Mouse (Mus musculus): Measurements from ENCODE around the gene Sprr2i. TPM values are rescaled to one million over a fixed set of nuclear protein-coding genes. Genes with fewer than 3 reads are reported as not detected.

Sprr2i gene
- polyA plus RNA-seq (2012; rRNA removed), result not detected in 2 replicates
- polyA plus RNA-seq (2014; fragmentation: Nextera tagmentation; extraction: Ambion mirVana), result not detected in 2 replicates

GRCm38 (mm10) chr3:92407691-92408090 is at the start of gene Sprr2i:
Sprr2i (plus strand) TSS chr3:92407991.
- Histone ChIP-seq H3K4me1 (ENCODE audit: control insufficient read depth, insufficient read depth, low read length) (no peaks in the 10 kb centered on the region), H3K9me3 (ENCODE audit: control insufficient read depth, low read length) (no peaks in the 10 kb centered on the region), H3K4me2 (replicated peaks; ENCODE audit: low read depth, low read length, severe bottlenecking) (no peak within 1 kb of the TSS), H3K9ac (ENCODE audit: low read depth, low read length, severe bottlenecking) (no peak within 1 kb of the TSS), H3K27ac (replicated peaks; ENCODE audit: low read depth, low read length) (no peak within 1 kb of the TSS), H3K4me3 (replicated peaks; ENCODE audit: low read length) (no peak within 1 kb of the TSS), H3K27me3 (ENCODE audit: control insufficient read depth, insufficient read depth, low read length) (no peaks in the 10 kb centered on the region), H3K36me3 (ENCODE audit: control insufficient read depth, insufficient read depth, low read length) (no peaks in the 10 kb centered on the region)
- DNase-seq (ENCODE audit: low spot score) (no peak), ATAC-seq (ENCODE audit: low FRiP score, low read depth) (no peak)
- no peak for TF ChIP-seq POLR2A (IDR thresholded peaks at IDR 0.05; ENCODE audit: borderline replicate concordance, extremely low read depth, insufficient read depth, insufficient read length)
- WGBS, result 88% methylated on average over 2 of the region's 2 CpGs

- Histone ChIP-seq H3K9me3 (ENCODE audit: control insufficient read depth, low read length) (no peaks in the 10 kb centered on the region), H3K27me3 (ENCODE audit: control insufficient read depth, insufficient read depth, low read length) (no peaks in the 10 kb centered on the region), H3K4me1 (ENCODE audit: control insufficient read depth, insufficient read depth, low read length) (no peaks in the 10 kb centered on the region), H3K36me3 (ENCODE audit: control insufficient read depth, insufficient read depth, low read length) (no peaks in the 10 kb centered on the region), H3K4me2 (replicated peaks; ENCODE audit: low read depth, low read length, severe bottlenecking) (no peak overlapping the region), H3K4me3 (replicated peaks; ENCODE audit: low read length) (no peak overlapping the region), H3K9ac (ENCODE audit: low read depth, low read length, severe bottlenecking) (no peak overlapping the region), H3K27ac (replicated peaks; ENCODE audit: low read depth, low read length) (no peak overlapping the region)
- TF ChIP-seq POLR2A (IDR thresholded peaks at IDR 0.05; ENCODE audit: borderline replicate concordance, extremely low read depth, insufficient read depth, insufficient read length), result no peak
- DNase-seq (ENCODE audit: low spot score), result no peak
- ATAC-seq (ENCODE audit: low FRiP score, low read depth), result no peak
Measured at GRCm38 (mm10) chr3:92361619-92362018, 46.2 kb upstream of the Sprr2i start.

GRCm38 (mm10) chr3:92364887-92365286 is 42.9 kb upstream of the Sprr2i start, which contains the start of gene Sprr2f:
Sprr2f (plus strand) TSS chr3:92365187.
- WGBS, result 68% methylated on average over 3 of the region's 3 CpGs
- H3K36me3 ChIP-seq (ENCODE audit: control insufficient read depth, insufficient read depth, low read length), result no peaks in the 10 kb centered on the region
- no peaks in the 10 kb centered on the region for H3K27me3 ChIP-seq (ENCODE audit: control insufficient read depth, insufficient read depth, low read length)
- no peak within 1 kb of the TSS for H3K9ac ChIP-seq (ENCODE audit: low read depth, low read length, severe bottlenecking)
- no peak within 1 kb of the TSS for H3K4me2 ChIP-seq (replicated peaks; ENCODE audit: low read depth, low read length, severe bottlenecking)
- ATAC-seq (ENCODE audit: low FRiP score, low read depth) (no peak), DNase-seq (ENCODE audit: low spot score) (no peak)
- H3K4me3 ChIP-seq (replicated peaks; ENCODE audit: low read length), result no peak within 1 kb of the TSS
- no peaks in the 10 kb centered on the region for H3K9me3 ChIP-seq (ENCODE audit: control insufficient read depth, low read length)
- H3K4me1 ChIP-seq (ENCODE audit: control insufficient read depth, insufficient read depth, low read length), result no peaks in the 10 kb centered on the region
- no peak within 1 kb of the TSS for H3K27ac ChIP-seq (replicated peaks; ENCODE audit: low read depth, low read length)
- TF ChIP-seq POLR2A (IDR thresholded peaks at IDR 0.05; ENCODE audit: borderline replicate concordance, extremely low read depth, insufficient read depth, insufficient read length), result no peak

GRCm38 (mm10) chr3:92373613-92374012 is 34.2 kb upstream of the Sprr2i start:
- H3K9ac ChIP-seq (ENCODE audit: low read depth, low read length, severe bottlenecking), result no peak overlapping the region
- no peak for ATAC-seq (ENCODE audit: low FRiP score, low read depth)
- no peaks in the 10 kb centered on the region for H3K36me3 ChIP-seq (ENCODE audit: control insufficient read depth, insufficient read depth, low read length)
- no peaks in the 10 kb centered on the region for H3K9me3 ChIP-seq (ENCODE audit: control insufficient read depth, low read length)
- H3K27me3 ChIP-seq (ENCODE audit: control insufficient read depth, insufficient read depth, low read length), result no peaks in the 10 kb centered on the region
- DNase-seq (ENCODE audit: low spot score), result no peak
- no peak overlapping the region for H3K27ac ChIP-seq (replicated peaks; ENCODE audit: low read depth, low read length)
- TF ChIP-seq POLR2A (IDR thresholded peaks at IDR 0.05; ENCODE audit: borderline replicate concordance, extremely low read depth, insufficient read depth, insufficient read length), result no peak
- WGBS, result 82% methylated on average over 2 of the region's 2 CpGs
- no peak overlapping the region for H3K4me2 ChIP-seq (replicated peaks; ENCODE audit: low read depth, low read length, severe bottlenecking)
- H3K4me3 ChIP-seq (replicated peaks; ENCODE audit: low read length), result no peak overlapping the region
- no peaks in the 10 kb centered on the region for H3K4me1 ChIP-seq (ENCODE audit: control insufficient read depth, insufficient read depth, low read length)

GRCm38 (mm10) chr3:92385385-92385784 is 22.4 kb upstream of the Sprr2i start, which contains the start of gene Sprr2h:
Sprr2h (plus strand) TSS chr3:92385685.
- 65% methylated on average over 1 of the region's 1 CpGs for WGBS
- Histone ChIP-seq H3K9me3 (ENCODE audit: control insufficient read depth, low read length) (no peaks in the 10 kb centered on the region), H3K27me3 (ENCODE audit: control insufficient read depth, insufficient read depth, low read length) (no peaks in the 10 kb centered on the region), H3K4me2 (replicated peaks; ENCODE audit: low read depth, low read length, severe bottlenecking) (no peak within 1 kb of the TSS), H3K4me3 (replicated peaks; ENCODE audit: low read length) (no peak within 1 kb of the TSS), H3K4me1 (ENCODE audit: control insufficient read depth, insufficient read depth, low read length) (no peaks in the 10 kb centered on the region), H3K36me3 (ENCODE audit: control insufficient read depth, insufficient read depth, low read length) (no peaks in the 10 kb centered on the region), H3K27ac (replicated peaks; ENCODE audit: low read depth, low read length) (no peak within 1 kb of the TSS), H3K9ac (ENCODE audit: low read depth, low read length, severe bottlenecking) (no peak within 1 kb of the TSS)
- ATAC-seq (ENCODE audit: low FRiP score, low read depth) (no peak), DNase-seq (ENCODE audit: low spot score) (no peak)
- no peak for TF ChIP-seq POLR2A (IDR thresholded peaks at IDR 0.05; ENCODE audit: borderline replicate concordance, extremely low read depth, insufficient read depth, insufficient read length)

GRCm38 (mm10) chr3:92394301-92394700 is 13.5 kb upstream of the Sprr2i start:
- no peak overlapping the region for H3K27ac ChIP-seq (replicated peaks; ENCODE audit: low read depth, low read length)
- H3K4me1 ChIP-seq (ENCODE audit: control insufficient read depth, insufficient read depth, low read length), result no peaks in the 10 kb centered on the region
- DNase-seq (ENCODE audit: low spot score) (no peak), ATAC-seq (ENCODE audit: low FRiP score, low read depth) (no peak)
- H3K9me3 ChIP-seq (ENCODE audit: control insufficient read depth, low read length), result no peaks in the 10 kb centered on the region
- no peak overlapping the region for H3K4me2 ChIP-seq (replicated peaks; ENCODE audit: low read depth, low read length, severe bottlenecking)
- no peak overlapping the region for H3K9ac ChIP-seq (ENCODE audit: low read depth, low read length, severe bottlenecking)
- no peak for TF ChIP-seq POLR2A (IDR thresholded peaks at IDR 0.05; ENCODE audit: borderline replicate concordance, extremely low read depth, insufficient read depth, insufficient read length)
- WGBS, result 62% methylated on average over 1 of the region's 1 CpGs
- no peak overlapping the region for H3K4me3 ChIP-seq (replicated peaks; ENCODE audit: low read length)
- H3K36me3 ChIP-seq (ENCODE audit: control insufficient read depth, insufficient read depth, low read length), result no peaks in the 10 kb centered on the region
- no peaks in the 10 kb centered on the region for H3K27me3 ChIP-seq (ENCODE audit: control insufficient read depth, insufficient read depth, low read length)
